Mouse (Mus musculus) spleen, adult 2 months (tissue): ENCODE data around the gene Ywhag. TPM values are rescaled to one million over a fixed set of nuclear protein-coding genes. Genes with fewer than 3 reads are reported as not detected.
A peak's percentile ranks its signal among the peaks of the same experiment; 100 is the strongest.

ENCODE experiments used
- DNase-seq, 2 experiments: peaks; one replicate each; pipeline versions ENCODE4 v3.0.0 to v3.0.0-alpha.2; 2012 to 2021; ENCODE audit warnings: low spot score in 2 of 2, low read depth in 1 of 2
- H3K27ac ChIP-seq: fragments of 200-500 bp; 2 replicates; pipeline ENCODE4 v1.5.1; 2012; ENCODE audit warnings: low read length, inconsistent platforms; ENCODE audit not compliant: insufficient read depth
- H3K27me3 ChIP-seq: fragments of 200-500 bp; 2 replicates; pipeline ENCODE4 v1.6.1; 2012; ENCODE audit warnings: mild to moderate bottlenecking, moderate library complexity, low read length, inconsistent platforms; ENCODE audit not compliant: control insufficient read depth, insufficient read depth
- H3K36me3 ChIP-seq: fragments of 200-500 bp; 2 replicates; pipeline ENCODE4 v1.6.1; 2012; ENCODE audit warnings: mild to moderate bottlenecking, low read length, inconsistent platforms; ENCODE audit not compliant: control insufficient read depth, insufficient read depth
- H3K4me1 ChIP-seq: fragments of 200-500 bp; 2 replicates; pipeline ENCODE4 v1.6.1; 2011; ENCODE audit warnings: inconsistent platforms; ENCODE audit not compliant: control insufficient read depth, insufficient read depth, insufficient read length
- H3K4me3 ChIP-seq: fragments of 200-500 bp; 2 replicates; pipeline ENCODE4 v1.5.1; 2011; ENCODE audit warnings: mild to moderate bottlenecking, inconsistent platforms; ENCODE audit not compliant: insufficient read depth, insufficient read length; ENCODE audit errors: extremely low read depth
- CTCF ChIP-seq: fragments of 200-500 bp; IDR thresholded peaks from 2 replicates; pipeline ENCODE4 v1.5.1; 2011; ENCODE audit warnings: mild to moderate bottlenecking, inconsistent platforms; ENCODE audit not compliant: insufficient read depth, insufficient read length, insufficient replicate concordance; ENCODE audit errors: extremely low read depth
- POLR2A ChIP-seq: fragments of 200-500 bp; IDR thresholded peaks from 2 replicates; pipeline ENCODE4 v1.6.1; 2011; ENCODE audit warnings: low read depth, low read length, inconsistent platforms
- WGBS: fragments of 180-500 bp; shearing (Covaris S2); methylation state at CpG from one replicate; pipeline ENCODE4 v1.1.7; 2018; 5-methylcytosine and 5-hydroxymethylcytosine counted together
- polyA plus RNA-seq: library from polyadenylated mRNA; depleted of rRNA; stranded (reverse); fragments of >200 nt; gene quantifications from 2 replicates; pipeline ENCODE4 v1.2.3, GENCODE M21; 2012

Gene Ywhag
- polyA plus RNA-seq, 1 experiment, result 40.9 TPM

- H3K4me1 ChIP-seq, result peaks cover 4% of the 10 kb centered on the region; the same call in 1 of the 2 replicates
- no peak for TF ChIP-seq CTCF
- no peak for TF ChIP-seq POLR2A
- H3K4me3 ChIP-seq, result no peak overlapping the region
- peak overlapping the region; percentile 3; the same call in 1 of the 2 replicates for H3K27ac ChIP-seq
- no peak for DNase-seq
- WGBS, result 78% methylated on average over 6 of the region's 6 CpGs
- peaks cover 18% of the 10 kb centered on the region for H3K36me3 ChIP-seq
- no peaks in the 10 kb centered on the region for H3K27me3 ChIP-seq
Observed at GRCm38 (mm10) chr5:135914156-135914555, 20.3 kb downstream of the Ywhag start.

- no peak for DNase-seq
- Histone ChIP-seq H3K4me3 (no peak overlapping the region), H3K4me1 (peaks cover 4% of the 10 kb centered on the region; the same call in 1 of the 2 replicates), H3K36me3 (peaks cover 20% of the 10 kb centered on the region), H3K27me3 (no peaks in the 10 kb centered on the region), H3K27ac (peak overlapping the region; percentile 16; the same call in 1 of the 2 replicates)
- TF ChIP-seq POLR2A (no peak), CTCF (no peak)
- 46% methylated on average over 5 of the region's 5 CpGs for WGBS
Observed at GRCm38 (mm10) chr5:135913201-135913600, 21.2 kb downstream of the Ywhag start.

- no peaks in the 10 kb centered on the region for H3K27me3 ChIP-seq
- TF ChIP-seq CTCF (no peak), POLR2A (no peak)
- H3K4me3 ChIP-seq, result no peak overlapping the region
- H3K36me3 ChIP-seq, result peaks cover 20% of the 10 kb centered on the region
- no peak for DNase-seq
- no peak overlapping the region for H3K27ac ChIP-seq
- H3K4me1 ChIP-seq, result peaks cover 4% of the 10 kb centered on the region; the same call in 1 of the 2 replicates
- 87% methylated on average over 11 of the region's 11 CpGs for WGBS
Observed at GRCm38 (mm10) chr5:135911633-135912220, 22.7 kb downstream of the Ywhag start.

- Histone ChIP-seq H3K27me3 (no peaks in the 10 kb centered on the region), H3K4me3 (no peak overlapping the region), H3K36me3 (peaks cover 20% of the 10 kb centered on the region), H3K27ac (no peak overlapping the region), H3K4me1 (peaks cover 4% of the 10 kb centered on the region; the same call in 1 of the 2 replicates)
- WGBS, result 95% methylated on average over 25 of the region's 25 CpGs
- no peak for TF ChIP-seq CTCF
- TF ChIP-seq POLR2A, result no peak
- DNase-seq, result no peak
Observed at GRCm38 (mm10) chr5:135910813-135911212, 23.6 kb downstream of the Ywhag start.

- Histone ChIP-seq H3K27me3 (no peaks in the 10 kb centered on the region), H3K4me3 (no peak overlapping the region), H3K27ac (no peak overlapping the region), H3K4me1 (peaks cover 4% of the 10 kb centered on the region; the same call in 1 of the 2 replicates), H3K36me3 (peaks cover 20% of the 10 kb centered on the region)
- TF ChIP-seq CTCF (no peak), POLR2A (no peak)
- WGBS, result 88% methylated on average over 10 of the region's 10 CpGs
- no peak for DNase-seq
Observed at GRCm38 (mm10) chr5:135909646-135910045, 24.8 kb downstream of the Ywhag start.

GRCm38 (mm10) chr5:135908989-135909388, 25.4 kb downstream of the Ywhag start:
- Histone ChIP-seq H3K4me3 (no peak overlapping the region), H3K27ac (no peak overlapping the region)

GRCm38 (mm10) chr5:135908185-135908584, 26.2 kb downstream of the Ywhag start:
- Histone ChIP-seq H3K4me1 (no peaks in the 10 kb centered on the region; the same call in none of the 2 replicates), H3K4me3 (no peak overlapping the region), H3K27ac (no peak overlapping the region), H3K36me3 (peaks cover 20% of the 10 kb centered on the region), H3K27me3 (0 out of 2 replicates have a peak, but pooled peaks cover 2% of the 10 kb centered on the region)
- DNase-seq, result no peak
- 86% methylated on average over 12 of the region's 12 CpGs for WGBS
- TF ChIP-seq POLR2A (no peak), CTCF (no peak)

More at GRCm38 (mm10) chr5:135908989-135909388, 25.4 kb downstream of the Ywhag start:
- H3K27me3 ChIP-seq, result no peaks in the 10 kb centered on the region
- no peak for TF ChIP-seq POLR2A
- no peak for TF ChIP-seq CTCF
- WGBS, result 90% methylated on average over 16 of the region's 16 CpGs
- H3K36me3 ChIP-seq, result peaks cover 20% of the 10 kb centered on the region
- no peak for DNase-seq
- peaks cover 3% of the 10 kb centered on the region; the same call in 1 of the 2 replicates for H3K4me1 ChIP-seq
